Mouse (Mus musculus) brain, embryonic 14.5 days (tissue): ENCODE results near the gene Gm10570. TPM values are rescaled to one million over a fixed set of nuclear protein-coding genes. Genes with fewer than 3 reads are reported as not detected.

Experiments
- DNase-seq: peaks from one replicate; pipeline ENCODE4 v3.0.0-alpha.2; 2011; ENCODE audit warnings: low read depth
- CTCF ChIP-seq: fragments of 200-500 bp; IDR thresholded peaks from 2 replicates; pipeline ENCODE4 v1.5.1; 2012; ENCODE audit warnings: inconsistent platforms, mild to moderate bottlenecking, moderate library complexity, borderline replicate concordance; ENCODE audit not compliant: insufficient read depth, insufficient read length; ENCODE audit errors: extremely low read depth
- POLR2A ChIP-seq: fragments of 200-500 bp; IDR thresholded peaks from 2 replicates; pipeline ENCODE4 v1.6.1; 2012; ENCODE audit warnings: mild to moderate bottlenecking, inconsistent platforms, borderline replicate concordance; ENCODE audit not compliant: poor library complexity, insufficient read depth, insufficient read length, severe bottlenecking; ENCODE audit errors: extremely low read depth
- polyA plus RNA-seq: library from polyadenylated mRNA; depleted of rRNA; stranded (reverse); fragments of >200 nt; gene quantifications from 2 replicates; pipeline ENCODE4 v1.2.3, GENCODE M21; 2012; rRNA removed

Gene Gm10570
- 0.54 and 0.78 TPM in 2 replicates for polyA plus RNA-seq

DNA sequence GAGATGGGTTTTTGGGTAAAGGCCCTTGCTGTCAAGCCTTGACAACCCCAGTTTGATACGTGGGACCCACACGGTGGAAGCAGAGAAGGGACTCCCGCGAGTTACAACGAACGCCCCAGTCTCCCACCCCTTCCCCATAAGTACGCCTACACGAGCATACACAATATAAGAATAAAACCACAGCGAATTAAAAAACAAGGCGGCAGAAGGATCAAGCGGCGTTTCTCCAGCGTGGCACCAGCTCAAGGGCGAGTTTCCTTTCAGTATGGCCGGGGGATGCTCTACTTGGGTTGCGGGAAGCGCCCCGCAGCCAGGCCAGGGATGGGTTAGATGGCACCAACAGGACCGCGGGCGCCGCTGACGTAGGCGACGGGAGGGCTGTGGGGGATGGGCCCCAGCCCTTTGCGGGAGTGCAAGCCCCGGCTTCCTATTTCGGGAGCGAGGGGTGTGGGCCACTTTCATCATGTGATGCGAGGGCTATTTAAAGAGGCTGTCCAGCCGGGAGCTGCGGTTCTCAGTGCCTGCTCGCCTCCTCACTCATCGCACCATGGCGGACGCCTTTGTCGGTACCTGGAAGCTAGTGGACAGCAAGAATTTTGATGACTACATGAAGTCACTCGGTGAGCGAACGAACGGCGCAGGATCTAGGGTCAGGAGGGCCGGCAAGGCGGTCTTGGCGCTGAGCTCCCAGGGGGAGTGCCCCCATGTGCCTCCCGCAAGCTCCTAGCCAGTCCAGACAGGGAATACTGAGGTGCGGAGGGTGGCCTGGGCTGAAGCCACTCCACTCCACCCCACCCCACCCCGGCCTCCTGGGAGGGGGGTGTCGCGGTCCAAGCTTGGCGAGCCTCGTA, at the start of gene Gm10570, which contains the start of gene Fabp3:
Gm10570 (minus strand) TSS at position 444 of the 851 bp plus-strand sequence.
Fabp3 (plus strand) TSS at position 365 of the 851 bp plus-strand sequence.
- peak; percentile 78 for DNase-seq
- TF ChIP-seq POLR2A, result no peak
- no peak for TF ChIP-seq CTCF

GRCm38 (mm10) chr4:130357946-130358345, 49.5 kb upstream of the Gm10570 start:
- TF ChIP-seq CTCF (no peak), POLR2A (no peak)
- no peak for DNase-seq

DNA sequence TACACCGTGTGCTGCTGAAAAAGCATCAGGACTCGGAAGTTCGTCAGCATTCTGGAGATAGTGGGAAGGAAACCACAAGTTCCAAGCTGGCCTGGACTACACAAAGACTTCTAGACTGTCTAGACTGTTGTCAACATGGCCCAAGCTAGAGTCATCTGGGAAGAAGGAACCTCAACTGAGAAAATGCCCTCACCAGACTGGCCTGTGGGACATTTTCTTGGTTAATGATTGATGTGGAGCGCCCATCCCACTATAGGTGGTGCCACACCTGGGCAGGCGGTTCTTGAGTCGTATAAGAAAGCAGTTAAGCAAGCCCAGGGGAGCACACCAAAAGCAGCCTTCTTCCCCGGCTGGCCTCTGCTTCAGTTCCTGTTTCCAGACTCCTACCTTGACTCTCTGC, 44.1 kb upstream of the Gm10570 start:
- no peak for TF ChIP-seq POLR2A
- no peak for TF ChIP-seq CTCF
- no peak for DNase-seq

GRCm38 (mm10) chr4:130350690-130351422, 42.4 kb upstream of the Gm10570 start:
- TF ChIP-seq POLR2A, result no peak
- TF ChIP-seq CTCF, result 0 out of 2 replicates have a peak, but pooled peaks have one; percentile 15
- DNase-seq, result no peak

- DNase-seq, result no peak
- TF ChIP-seq CTCF, result peak; percentile 24; the same call in 1 of the 2 replicates
- TF ChIP-seq POLR2A, result no peak
Observed at GRCm38 (mm10) chr4:130349666-130350065, 41.2 kb upstream of the Gm10570 start.

GRCm38 (mm10) chr4:130341691-130342090, 33.2 kb upstream of the Gm10570 start:
- DNase-seq, result peak; percentile 85
- TF ChIP-seq CTCF (peak; percentile 74; the same call in 1 of the 2 replicates), POLR2A (no peak)

GRCm38 (mm10) chr4:130335867-130336266, 27.4 kb upstream of the Gm10570 start:
- TF ChIP-seq CTCF (no peak), POLR2A (no peak)
- no peak for DNase-seq

DNA sequence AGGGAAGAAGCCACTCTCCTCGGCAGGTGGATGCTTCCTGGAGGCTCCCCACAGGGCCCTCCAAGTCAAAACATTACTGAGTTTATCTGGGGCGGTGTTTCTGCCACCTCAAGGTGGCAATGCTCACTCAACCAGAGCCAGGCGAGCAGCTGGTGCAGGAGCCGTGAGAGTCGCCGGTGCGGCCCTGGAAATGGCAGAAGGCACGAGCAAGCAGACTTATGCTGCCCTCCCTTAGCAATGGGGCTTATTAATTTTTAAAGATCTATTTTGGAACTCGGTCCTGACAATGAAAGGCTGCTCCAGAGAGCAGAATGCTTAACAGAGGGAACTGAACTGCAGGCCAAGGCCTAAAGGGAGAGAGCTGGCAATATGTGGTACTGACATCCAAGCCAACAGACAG, 18.9 kb upstream of the Gm10570 start:
- TF ChIP-seq POLR2A (no peak), CTCF (no peak)
- no peak for DNase-seq

GRCm38 (mm10) chr4:130325446-130325845, 17.0 kb upstream of the Gm10570 start:
- no peak for DNase-seq
- peak; percentile 12; the same call in 1 of the 2 replicates for TF ChIP-seq CTCF
- TF ChIP-seq POLR2A, result no peak

GRCm38 (mm10) chr4:130323607-130324006, 15.1 kb upstream of the Gm10570 start:
- DNase-seq, result peak; percentile 16
- no peak for TF ChIP-seq POLR2A
- TF ChIP-seq CTCF, result no peak

GRCm38 (mm10) chr4:130323165-130323564, 14.7 kb upstream of the Gm10570 start:
- DNase-seq, result no peak
- TF ChIP-seq POLR2A (no peak), CTCF (no peak)
